Mouse (Mus musculus): ENCODE measurements around the gene Lmln. TPM values are rescaled to one million over a fixed set of nuclear protein-coding genes. Genes with fewer than 3 reads are reported as not detected.
"Not testable (repeated sequence)": the region's sequence is repeated elsewhere in the genome, so short reads cannot be mapped to it uniquely, and the experiment has no call there.

The Lmln gene
- polyA plus RNA-seq, 1 experiment from 2014 or later, result 4.5 TPM

DNA sequence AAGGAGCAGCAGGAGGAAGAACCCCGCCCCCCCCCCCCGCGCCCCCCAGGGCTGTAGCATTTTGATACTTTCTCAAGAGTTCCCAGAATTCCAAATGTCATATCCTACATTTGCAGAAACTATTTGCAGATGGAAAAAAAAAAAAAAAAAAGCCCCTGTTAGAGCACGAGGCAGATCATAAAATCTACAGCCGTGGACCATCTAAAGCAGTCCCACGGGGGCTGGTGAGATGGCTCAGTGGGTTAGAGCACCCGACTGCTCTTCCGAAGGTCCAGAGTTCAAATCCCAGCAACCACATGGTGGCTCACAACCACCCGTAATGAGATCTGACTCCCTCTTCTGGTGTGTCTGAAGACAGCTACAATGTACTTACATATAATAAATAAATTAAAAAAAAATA, 88.6 kb downstream of the Lmln start:
- not testable (repeated sequence) for H3K27ac ChIP-seq; H3K9me3 ChIP-seq; DNase-seq (ENCODE audit: extremely low spot score, low spot score); H3K4me3 ChIP-seq; H3K36me3 ChIP-seq (replicated peaks); H3K4me1 ChIP-seq; H3K27me3 ChIP-seq (ENCODE audit: poor library complexity, severe bottlenecking)
- WGBS, result 82% methylated on average over 9 of the region's 9 CpGs

- Histone ChIP-seq H3K36me3 (replicated peaks) (no peaks in the 10 kb centered on the region), H3K9me3 (no peaks in the 10 kb centered on the region), H3K27ac (no peak overlapping the region), H3K4me1 (0 out of 2 replicates have a peak, but pooled peaks cover 4% of the 10 kb centered on the region), H3K27me3 (ENCODE audit: poor library complexity, severe bottlenecking) (no peaks in the 10 kb centered on the region), H3K4me3 (no peak overlapping the region)
- DNase-seq (ENCODE audit: extremely low spot score, low spot score), result no peak
- WGBS, result 88% methylated on average over 8 of the region's 8 CpGs
These were observed 89.2 kb downstream of the Lmln start for GRCm38 (mm10) chr16:33151558-33151957.

GRCm38 (mm10) chr16:33154992-33155391, 92.7 kb downstream of the Lmln start:
- Histone ChIP-seq H3K27me3 (ENCODE audit: poor library complexity, severe bottlenecking) (no peaks in the 10 kb centered on the region), H3K4me3 (no peak overlapping the region), H3K9me3 (no peaks in the 10 kb centered on the region), H3K36me3 (replicated peaks) (no peaks in the 10 kb centered on the region), H3K4me1 (no peaks in the 10 kb centered on the region), H3K27ac (no peak overlapping the region)
- 56% methylated on average over 4 of the region's 4 CpGs for WGBS
- no peak for DNase-seq (ENCODE audit: extremely low spot score, low spot score)

- Histone ChIP-seq H3K4me3 (no peak overlapping the region), H3K9me3 (no peaks in the 10 kb centered on the region), H3K36me3 (replicated peaks) (no peaks in the 10 kb centered on the region), H3K27me3 (ENCODE audit: poor library complexity, severe bottlenecking) (no peaks in the 10 kb centered on the region), H3K27ac (no peak overlapping the region), H3K4me1 (no peaks in the 10 kb centered on the region)
- no peak for DNase-seq (ENCODE audit: extremely low spot score, low spot score)
- 90% methylated on average over 11 of the region's 11 CpGs for WGBS
These were observed 95.7 kb downstream of the Lmln start for GRCm38 (mm10) chr16:33158006-33158405.

- no peaks in the 10 kb centered on the region for H3K9me3 ChIP-seq
- no peaks in the 10 kb centered on the region for H3K4me1 ChIP-seq
- 94% methylated on average over 14 of the region's 14 CpGs for WGBS
- H3K4me3 ChIP-seq, result no peak overlapping the region
- H3K27ac ChIP-seq, result no peak overlapping the region
- H3K36me3 ChIP-seq (replicated peaks), result no peaks in the 10 kb centered on the region
- no peak for DNase-seq (ENCODE audit: extremely low spot score, low spot score)
- no peaks in the 10 kb centered on the region for H3K27me3 ChIP-seq (ENCODE audit: poor library complexity, severe bottlenecking)
These were observed 96.3 kb downstream of the Lmln start for GRCm38 (mm10) chr16:33158590-33159071.

DNA sequence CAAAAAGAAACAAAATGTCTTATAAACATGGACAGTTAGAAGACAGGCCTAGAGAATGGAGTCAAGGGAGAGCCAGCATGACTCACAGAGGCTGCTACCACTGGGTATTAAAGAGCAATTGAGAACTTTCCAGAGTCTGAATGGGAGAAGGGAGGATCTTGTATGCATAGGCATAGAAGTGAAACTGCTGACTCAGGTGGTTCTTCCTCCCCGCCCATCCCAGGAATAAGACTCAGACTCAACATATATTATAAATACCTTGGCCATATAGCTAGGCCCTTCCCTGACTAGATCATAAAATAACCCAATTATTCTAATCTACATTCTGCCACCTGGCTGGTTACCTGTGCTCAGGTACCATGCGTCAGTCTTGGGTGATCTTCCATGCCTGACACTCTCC, 97.0 kb downstream of the Lmln start:
- no peaks in the 10 kb centered on the region for H3K27me3 ChIP-seq (ENCODE audit: poor library complexity, severe bottlenecking)
- 88% methylated on average over 2 of the region's 2 CpGs for WGBS

GRCm38 (mm10) chr16:33163330-33164090, 101.2 kb downstream of the Lmln start:
- DNase-seq (ENCODE audit: extremely low spot score, low spot score), result no peak
- H3K4me3 ChIP-seq, result no peak overlapping the region
- H3K27me3 ChIP-seq (ENCODE audit: poor library complexity, severe bottlenecking), result no peaks in the 10 kb centered on the region
- H3K9me3 ChIP-seq, result no peaks in the 10 kb centered on the region
- H3K27ac ChIP-seq, result no peak overlapping the region
- no peaks in the 10 kb centered on the region for H3K36me3 ChIP-seq (replicated peaks)
- H3K4me1 ChIP-seq, result no peaks in the 10 kb centered on the region
- WGBS, result 84% methylated on average over 13 of the region's 13 CpGs

More for the DNA sequence above, 97.0 kb downstream of the Lmln start:
- Histone ChIP-seq H3K36me3 (replicated peaks) (no peaks in the 10 kb centered on the region), H3K9me3 (no peaks in the 10 kb centered on the region), H3K27ac (no peak overlapping the region), H3K4me1 (no peaks in the 10 kb centered on the region), H3K4me3 (no peak overlapping the region)
- DNase-seq (ENCODE audit: extremely low spot score, low spot score), result no peak

GRCm38 (mm10) chr16:33166284-33166683, 104.0 kb downstream of the Lmln start:
- H3K27me3 ChIP-seq (ENCODE audit: poor library complexity, severe bottlenecking); H3K9me3 ChIP-seq; H3K4me3 ChIP-seq; H3K36me3 ChIP-seq (replicated peaks); H3K27ac ChIP-seq: not testable (repeated sequence)
- 66% methylated on average over 6 of the region's 6 CpGs for WGBS
- peaks cover 15% of the 10 kb centered on the region for H3K4me1 ChIP-seq
- peak; percentile 32 for DNase-seq (ENCODE audit: extremely low spot score, low spot score)

GRCm38 (mm10) chr16:33167537-33167936, 105.2 kb downstream of the Lmln start:
- DNase-seq (ENCODE audit: extremely low spot score, low spot score), result no peak
- WGBS, result 38% methylated on average over 5 of the region's 5 CpGs
- no peak overlapping the region for H3K27ac ChIP-seq

DNA sequence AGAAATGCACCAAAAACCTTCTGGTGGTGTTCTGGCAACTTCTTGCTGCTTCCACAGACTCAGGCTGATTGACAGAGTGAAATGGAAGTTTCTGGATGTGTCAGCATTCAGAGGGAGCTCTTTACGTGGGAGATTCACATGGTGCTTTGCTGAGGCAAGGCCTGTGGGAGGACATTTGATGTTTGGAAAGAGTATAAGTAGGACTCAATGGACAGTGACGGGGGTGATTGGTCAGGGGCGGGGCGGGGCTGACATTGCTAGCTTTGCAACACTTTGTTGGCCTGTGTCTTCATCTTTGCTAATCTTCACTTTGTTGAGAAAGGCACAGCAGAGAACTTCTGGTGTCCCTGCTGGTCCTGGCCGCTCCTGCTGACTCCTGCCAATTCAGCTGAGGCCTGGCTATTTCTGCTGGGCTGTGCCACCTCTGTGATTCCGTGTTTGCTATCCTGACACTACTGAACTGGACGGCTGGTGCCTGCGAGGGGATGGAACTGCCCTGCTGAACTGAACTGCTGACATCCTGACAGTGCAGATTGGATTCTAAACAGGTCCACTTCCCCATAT, 107.2 kb downstream of the Lmln start:
- 72% methylated on average over 8 of the region's 8 CpGs for WGBS
- DNase-seq (ENCODE audit: extremely low spot score, low spot score), result no peak
- Histone ChIP-seq H3K4me3 (no peak overlapping the region), H3K4me1 (peaks cover 15% of the 10 kb centered on the region), H3K36me3 (replicated peaks) (no peaks in the 10 kb centered on the region), H3K27ac (no peak overlapping the region), H3K27me3 (ENCODE audit: poor library complexity, severe bottlenecking) (no peaks in the 10 kb centered on the region), H3K9me3 (no peaks in the 10 kb centered on the region)

More at GRCm38 (mm10) chr16:33167537-33167936, 105.2 kb downstream of the Lmln start:
- Histone ChIP-seq H3K9me3 (no peaks in the 10 kb centered on the region), H3K4me3 (no peak overlapping the region), H3K4me1 (peaks cover 15% of the 10 kb centered on the region), H3K27me3 (ENCODE audit: poor library complexity, severe bottlenecking) (no peaks in the 10 kb centered on the region), H3K36me3 (replicated peaks) (no peaks in the 10 kb centered on the region)

GRCm38 (mm10) chr16:33170716-33171587, 108.6 kb downstream of the Lmln start:
- WGBS, result 81% methylated on average over 9 of the region's 9 CpGs

DNA sequence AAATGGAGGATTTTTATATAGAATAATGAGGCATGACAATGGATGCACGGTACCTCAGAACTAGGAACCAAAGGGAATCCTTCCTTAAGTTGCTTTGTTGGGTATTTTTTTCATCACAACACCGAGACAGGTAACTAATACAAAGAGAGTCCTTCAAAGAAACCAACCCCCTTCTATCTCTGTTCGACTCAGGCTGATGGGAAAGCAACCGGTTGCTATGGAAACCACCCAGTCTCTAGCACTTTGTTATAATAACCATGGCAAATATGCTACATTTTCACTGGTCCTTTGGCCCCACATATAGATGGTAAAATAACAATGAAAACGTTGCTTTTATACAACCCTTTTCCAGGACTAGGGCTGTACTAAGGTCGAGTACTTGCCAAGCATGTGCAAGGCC, 109.5 kb downstream of the Lmln start:
- H3K36me3 ChIP-seq (replicated peaks), result no peaks in the 10 kb centered on the region
- 86% methylated on average over 6 of the region's 6 CpGs for WGBS
- H3K4me1 ChIP-seq, result peaks cover 15% of the 10 kb centered on the region
- no peak for DNase-seq (ENCODE audit: extremely low spot score, low spot score)
- no peak overlapping the region for H3K4me3 ChIP-seq
- H3K9me3 ChIP-seq, result no peaks in the 10 kb centered on the region
- H3K27me3 ChIP-seq (ENCODE audit: poor library complexity, severe bottlenecking), result no peaks in the 10 kb centered on the region
- H3K27ac ChIP-seq, result no peak overlapping the region

More at GRCm38 (mm10) chr16:33170716-33171587, 108.6 kb downstream of the Lmln start:
- H3K4me3 ChIP-seq, result no peak overlapping the region
- H3K4me1 ChIP-seq, result peaks cover 15% of the 10 kb centered on the region
- no peaks in the 10 kb centered on the region for H3K36me3 ChIP-seq (replicated peaks)
- no peaks in the 10 kb centered on the region for H3K9me3 ChIP-seq
- H3K27me3 ChIP-seq (ENCODE audit: poor library complexity, severe bottlenecking), result no peaks in the 10 kb centered on the region
- H3K27ac ChIP-seq, result no peak overlapping the region
- no peak for DNase-seq (ENCODE audit: extremely low spot score, low spot score)
